15 mouse cellular contexts compared by ENCODE assay signal in the genomic region with DNA sequence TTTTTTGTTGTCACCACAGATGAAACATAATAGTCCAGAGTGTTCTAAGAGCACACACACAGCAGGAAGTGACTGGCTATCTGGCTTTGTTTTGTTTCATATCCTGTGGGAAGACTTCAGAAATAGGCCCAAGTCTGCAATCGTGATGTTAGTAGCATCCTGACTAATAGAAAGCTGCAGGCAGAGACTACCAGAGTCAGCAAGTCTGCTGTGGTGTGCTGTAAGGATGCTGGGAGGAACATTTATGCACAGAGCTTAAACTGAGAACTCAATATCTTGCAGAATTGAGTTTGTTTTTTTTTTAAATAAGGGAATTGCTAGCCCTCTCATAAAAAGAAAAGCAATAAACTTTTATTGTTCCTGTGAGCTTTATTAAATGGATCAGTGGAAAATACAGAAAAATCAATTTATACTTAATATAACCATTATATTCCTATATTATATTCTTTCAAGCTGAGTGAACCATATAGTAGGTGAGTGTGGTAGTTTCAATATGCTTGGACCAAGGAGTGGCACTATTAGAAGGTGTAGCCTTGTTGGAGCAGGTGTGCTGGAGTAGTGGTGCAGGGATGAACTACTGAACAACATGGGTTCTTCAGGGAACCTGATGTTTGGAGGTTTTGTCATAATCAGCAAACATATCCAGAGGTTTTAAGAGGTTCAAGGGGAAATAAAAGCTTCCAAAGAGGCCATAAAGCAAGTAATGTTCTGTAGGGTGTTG.
"Had no signal": no experiment of that assay in that cellular context is flagged by ENCODE, and none has a peak within 500 bp of the region (broad histone marks: within the 10 kb centered on the region; RNA-seq: fewer than 3 reads in every experiment).

No protein-coding gene starts in this region.

- H3K36me3 ChIP-seq: kidney, embryonic 15.5 days; liver, embryonic 12.5 days; lung, embryonic 15.5 days; midbrain, embryonic 12.5 days; neural tube, embryonic 12.5 days; stomach, embryonic 15.5 days had no signal

- H3K9ac ChIP-seq: kidney, embryonic 15.5 days; liver, embryonic 12.5 days; liver, postnatal 0 days; lung, embryonic 15.5 days; midbrain, embryonic 12.5 days; neural tube, embryonic 12.5 days; stomach, embryonic 15.5 days had no signal

- DNase-seq: kidney, adult 18-20 months; kidney, postnatal 14 days; liver, postnatal 0 days; lung, postnatal 14 days; right cerebral cortex, postnatal 14 days; thymus, adult 2 months; thymus, postnatal 25 days had no signal

- H3K9me3 ChIP-seq: kidney, embryonic 15.5 days; liver, embryonic 12.5 days; lung, embryonic 15.5 days; midbrain, embryonic 12.5 days; neural tube, embryonic 12.5 days; stomach, embryonic 15.5 days had no signal

- H3K4me2 ChIP-seq: kidney, embryonic 15.5 days; liver, embryonic 12.5 days; lung, embryonic 15.5 days; midbrain, embryonic 12.5 days; neural tube, embryonic 12.5 days; stomach, embryonic 15.5 days had no signal

- H3K27me3 ChIP-seq: kidney, embryonic 15.5 days; liver, embryonic 12.5 days; lung, embryonic 15.5 days; midbrain, embryonic 12.5 days; neural tube, embryonic 12.5 days; stomach, embryonic 15.5 days had no signal

- ATAC-seq: liver, embryonic 12.5 days; liver, postnatal 0 days had no signal

- H3K4me3 ChIP-seq: kidney, embryonic 15.5 days; liver, embryonic 12.5 days; lung, embryonic 15.5 days; midbrain, embryonic 12.5 days; myocyte; neural tube, embryonic 12.5 days; stomach, embryonic 15.5 days had no signal

- H3K27ac ChIP-seq: kidney, embryonic 15.5 days; liver, embryonic 12.5 days; lung, embryonic 15.5 days; macrophage; midbrain, embryonic 12.5 days; neural tube, embryonic 12.5 days; stomach, embryonic 15.5 days had no signal

- H3K4me1 ChIP-seq: kidney, embryonic 15.5 days; liver, embryonic 12.5 days; lung, embryonic 15.5 days; midbrain, embryonic 12.5 days; neural tube, embryonic 12.5 days; stomach, embryonic 15.5 days had no signal
